In genomic region chr11:58230396-58230910, GRCm38 (mm10) we compare ENCODE assay signal across 25 mouse cellular contexts. TPM values are rescaled to one million over a fixed set of nuclear protein-coding genes. Genes with fewer than 3 reads are reported as not detected.
DNase-seq lines count a peak whose midpoint lies in the region; ATAC-seq and TF ChIP-seq lines count a peak whose summit lies in the region.
"Had no signal": no experiment of that assay in that cellular context is flagged by ENCODE, and none has a peak within 500 bp of the region (broad histone marks: within the 10 kb centered on the region; RNA-seq: fewer than 3 reads in every experiment).

No protein-coding gene starts in this region.

- no peak overlapping the region for H3K4me2 ChIP-seq in intestine, embryonic 15.5 days (replicated peaks)
- no peak overlapping the region for H3K4me2 ChIP-seq in intestine, postnatal 0 days (replicated peaks; ENCODE audit: low read depth)
- no peak overlapping the region for H3K4me2 ChIP-seq in embryonic facial prominence, embryonic 14.5 days (ENCODE audit: low read depth, low read length)
- H3K4me2 ChIP-seq in midbrain, postnatal 0 days (ENCODE audit: low read depth, low read length, poor library complexity, severe bottlenecking), result no peak overlapping the region
- H3K4me2 ChIP-seq: embryonic facial prominence, embryonic 15.5 days; hindbrain, embryonic 12.5 days; stomach, embryonic 15.5 days had no signal

- H3K9me3 ChIP-seq in intestine, embryonic 15.5 days, result no peaks in the 10 kb centered on the region
- H3K9me3 ChIP-seq in intestine, postnatal 0 days (ENCODE audit: control insufficient read depth), result no peaks in the 10 kb centered on the region
- no peaks in the 10 kb centered on the region for H3K9me3 ChIP-seq in embryonic facial prominence, embryonic 14.5 days (ENCODE audit: control insufficient read depth, low read length)
- no peaks in the 10 kb centered on the region for H3K9me3 ChIP-seq in midbrain, postnatal 0 days (ENCODE audit: low read length)
- H3K9me3 ChIP-seq: embryonic facial prominence, embryonic 15.5 days; hindbrain, embryonic 12.5 days; limb, embryonic 10.5 days; stomach, embryonic 15.5 days had no signal

- no peak overlapping the region for H3K9ac ChIP-seq in intestine, embryonic 15.5 days
- no peak overlapping the region for H3K9ac ChIP-seq in intestine, postnatal 0 days (ENCODE audit: low read depth, low read length)
- no peak overlapping the region for H3K9ac ChIP-seq in embryonic facial prominence, embryonic 14.5 days (ENCODE audit: low read depth, low read length)
- H3K9ac ChIP-seq in midbrain, postnatal 0 days (replicated peaks; ENCODE audit: low read length, poor library complexity, severe bottlenecking), result no peak overlapping the region
- H3K9ac ChIP-seq: embryonic facial prominence, embryonic 15.5 days; hindbrain, embryonic 12.5 days; stomach, embryonic 15.5 days had no signal

- H3K36me3 ChIP-seq in intestine, embryonic 15.5 days, result no peaks in the 10 kb centered on the region
- H3K36me3 ChIP-seq in intestine, postnatal 0 days (ENCODE audit: control insufficient read depth, insufficient read depth), result no peaks in the 10 kb centered on the region
- H3K36me3 ChIP-seq in embryonic facial prominence, embryonic 14.5 days (ENCODE audit: control insufficient read depth, insufficient read depth, low read length), result no peaks in the 10 kb centered on the region
- no peaks in the 10 kb centered on the region for H3K36me3 ChIP-seq in midbrain, postnatal 0 days (ENCODE audit: insufficient read depth, low read length)
- H3K36me3 ChIP-seq: embryonic facial prominence, embryonic 15.5 days; hindbrain, embryonic 12.5 days; limb, embryonic 10.5 days; stomach, embryonic 15.5 days had no signal

- no peak for ATAC-seq in CD4-positive, CD25-positive, alpha-beta regulatory T cell, adult 4 months
- peak; percentile 41; the same call in 1 of the 2 replicates for ATAC-seq in intestine, embryonic 15.5 days
- no peak for ATAC-seq in intestine, postnatal 0 days
- ATAC-seq in embryonic facial prominence, embryonic 14.5 days (ENCODE audit: low read depth), result no peak
- no peak for ATAC-seq in midbrain, postnatal 0 days (ENCODE audit: low FRiP score)
- ATAC-seq: forebrain, embryonic 16.5 days; inflammation-experienced regulatory T-cells, adult 6 months had no signal

- H3K4me3 ChIP-seq in intestine, embryonic 15.5 days (replicated peaks), result no peak overlapping the region
- no peak overlapping the region for H3K4me3 ChIP-seq in intestine, postnatal 0 days (ENCODE audit: low read depth, low read length)
- no peak overlapping the region for H3K4me3 ChIP-seq in embryonic facial prominence, embryonic 14.5 days (ENCODE audit: low read depth, low read length)
- H3K4me3 ChIP-seq in midbrain, postnatal 0 days (ENCODE audit: low read depth, low read length), result no peak overlapping the region
- H3K4me3 ChIP-seq: embryonic facial prominence, embryonic 15.5 days; hindbrain, embryonic 12.5 days; left cerebral cortex, adult 2 months; limb, embryonic 10.5 days; stomach, embryonic 15.5 days had no signal

- no peak for TF ChIP-seq CTCF in intestine, postnatal 0 days (IDR thresholded peaks at IDR 0.05; ENCODE audit: low read depth)
- no peak for TF ChIP-seq CTCF in midbrain, postnatal 0 days (IDR thresholded peaks at IDR 0.05)

- 60% methylated on average over 16 of the region's 16 CpGs for WGBS in intestine, embryonic 15.5 days
- WGBS in intestine, postnatal 0 days, result 66% methylated on average over 16 of the region's 16 CpGs
- 57% methylated on average over 16 of the region's 16 CpGs for WGBS in embryonic facial prominence, embryonic 14.5 days
- WGBS in midbrain, postnatal 0 days, result 70% methylated on average over 16 of the region's 16 CpGs

- no peak overlapping the region for H3K27ac ChIP-seq in intestine, embryonic 15.5 days
- H3K27ac ChIP-seq in intestine, postnatal 0 days (ENCODE audit: low read depth, low read length), result no peak overlapping the region
- H3K27ac ChIP-seq in embryonic facial prominence, embryonic 14.5 days (replicated peaks; ENCODE audit: low read depth, low read length), result no peak overlapping the region
- H3K27ac ChIP-seq in midbrain, postnatal 0 days (ENCODE audit: low read depth, low read length), result no peak overlapping the region
- H3K27ac ChIP-seq: embryonic facial prominence, embryonic 15.5 days; hindbrain, embryonic 12.5 days; left cerebral cortex, adult 2 months; limb, embryonic 10.5 days; stomach, embryonic 15.5 days had no signal

- H3K27me3 ChIP-seq in intestine, embryonic 15.5 days (replicated peaks), result no peaks in the 10 kb centered on the region
- no peaks in the 10 kb centered on the region for H3K27me3 ChIP-seq in intestine, postnatal 0 days (replicated peaks; ENCODE audit: control insufficient read depth, insufficient read depth, low read length)
- no peaks in the 10 kb centered on the region for H3K27me3 ChIP-seq in embryonic facial prominence, embryonic 14.5 days (replicated peaks; ENCODE audit: control insufficient read depth, insufficient read depth, low read length)
- H3K27me3 ChIP-seq in midbrain, postnatal 0 days (ENCODE audit: insufficient read depth, low read length), result no peaks in the 10 kb centered on the region
- H3K27me3 ChIP-seq: embryonic facial prominence, embryonic 15.5 days; hindbrain, embryonic 12.5 days; stomach, embryonic 15.5 days had no signal

- H3K4me1 ChIP-seq in intestine, embryonic 15.5 days (replicated peaks), result peaks cover 3% of the 10 kb centered on the region; the same call in 1 of the 2 replicates
- no peaks in the 10 kb centered on the region for H3K4me1 ChIP-seq in intestine, postnatal 0 days (replicated peaks; ENCODE audit: control insufficient read depth, insufficient read depth, low read length)
- H3K4me1 ChIP-seq in embryonic facial prominence, embryonic 14.5 days (ENCODE audit: control insufficient read depth, insufficient read depth, low read length), result no peaks in the 10 kb centered on the region
- no peaks in the 10 kb centered on the region for H3K4me1 ChIP-seq in midbrain, postnatal 0 days (ENCODE audit: insufficient read depth, low read length)
- H3K4me1 ChIP-seq: embryonic facial prominence, embryonic 15.5 days had no signal

- DNase-seq in CD4-positive, CD25-positive, alpha-beta regulatory T cell, adult 2 months (ENCODE audit: low read depth, low spot score), result peak; percentile 56
- peak; percentile 18 for DNase-seq in embryonic facial prominence, embryonic 14.5 days (ENCODE audit: low spot score)
- DNase-seq in thymus, postnatal 14 days, result peak; percentile 81
- DNase-seq in spleen, adult 18-20 months, result no peak
- DNase-seq in midbrain, postnatal 0 days (ENCODE audit: low spot score), result no peak
- DNase-seq: adrenal gland, adult 2 months; cerebellum, adult 2 months; cerebellum, postnatal 36 days; kidney, adult 9 months; kidney, postnatal 25 days; lung, adult 18-20 months; right cerebral cortex, postnatal 25 days had no signal

RNA-seq across cellular contexts. Expression of gene Irgm2, which starts 31.0 kb away (rescaled TPM):
- 10 to 100 TPM; 51.0 to 68.1 TPM for polyA plus RNA-seq in CD4-positive, CD25-positive, alpha-beta regulatory T cell, adult 4 months (2017; shearing (Covaris generic))
- polyA plus RNA-seq in intestine, embryonic 15.5 days (2015; fragmentation: Nextera tagmentation; extraction: Ambion mirVana), result 3.8 TPM in 2 replicates
- 5.4 and 6.4 TPM in 2 replicates for polyA plus RNA-seq in intestine, postnatal 0 days (2015; fragmentation: Nextera tagmentation; extraction: Ambion mirVana)
- 4.4 and 5.7 TPM in 2 replicates for polyA plus RNA-seq in embryonic facial prominence, embryonic 14.5 days (2014; fragmentation: Nextera tagmentation; extraction: Ambion mirVana)
- total RNA-seq in midbrain, postnatal 0 days (2014; rRNA removed), result 0.77 and 2.1 TPM in 2 replicates
- polyA plus RNA-seq in midbrain, postnatal 0 days (2015; fragmentation: Nextera tagmentation; extraction: Ambion mirVana), result 0.67 and 1.1 TPM in 2 replicates

RNA-seq across cellular contexts. Expression of gene Igtp, which starts 31.1 kb away (rescaled TPM):
- 100 to 1,000 TPM; 433 to 495 TPM for polyA plus RNA-seq in CD4-positive, CD25-positive, alpha-beta regulatory T cell, adult 4 months (2017; shearing (Covaris generic))
- polyA plus RNA-seq in intestine, embryonic 15.5 days (2015; fragmentation: Nextera tagmentation; extraction: Ambion mirVana), result 5.0 and 5.6 TPM in 2 replicates
- polyA plus RNA-seq in intestine, postnatal 0 days (2015; fragmentation: Nextera tagmentation; extraction: Ambion mirVana), result 10.9 and 11.5 TPM in 2 replicates
- 10.5 and 16.7 TPM in 2 replicates for polyA plus RNA-seq in embryonic facial prominence, embryonic 14.5 days (2014; fragmentation: Nextera tagmentation; extraction: Ambion mirVana)
- total RNA-seq in midbrain, postnatal 0 days (2014; rRNA removed), result 1.6 and 2.4 TPM in 2 replicates
- 1.9 and 2.7 TPM in 2 replicates for polyA plus RNA-seq in midbrain, postnatal 0 days (2015; fragmentation: Nextera tagmentation; extraction: Ambion mirVana)

RNA-seq across cellular contexts. Expression of gene 4930438A08Rik, which starts 44.1 kb away (rescaled TPM):
- not detected for polyA plus RNA-seq in CD4-positive, CD25-positive, alpha-beta regulatory T cell, adult 4 months (2017; shearing (Covaris generic))
- polyA plus RNA-seq in intestine, embryonic 15.5 days (2015; fragmentation: Nextera tagmentation; extraction: Ambion mirVana), result not detected in 2 replicates
- not detected in 2 replicates for polyA plus RNA-seq in intestine, postnatal 0 days (2015; fragmentation: Nextera tagmentation; extraction: Ambion mirVana)
- 0.22 and 0.45 TPM in 2 replicates for polyA plus RNA-seq in embryonic facial prominence, embryonic 14.5 days (2014; fragmentation: Nextera tagmentation; extraction: Ambion mirVana)
- total RNA-seq in midbrain, postnatal 0 days (2014; rRNA removed), result 0.09 and 0.38 TPM in 2 replicates
- polyA plus RNA-seq in midbrain, postnatal 0 days (2015; fragmentation: Nextera tagmentation; extraction: Ambion mirVana), result not detected in 2 replicates
- total RNA-seq: adrenal gland, adult 2 months; gastrocnemius, adult 18-20 months; left cerebral cortex, adult 2 months; liver, adult 2 months had no signal
- polyA plus RNA-seq: cerebellum, adult 2 months; forebrain, embryonic 16.5 days; inflammation-experienced regulatory T-cells, adult 6 months; limb, embryonic 10.5 days; liver, adult 2 months; neural tube, embryonic 14.5 days had no signal

RNA-seq across cellular contexts. Expression of gene Mrpl22, which starts 59.0 kb away (rescaled TPM):
- 10 to 100 TPM; 66.8 to 74.2 TPM for polyA plus RNA-seq in CD4-positive, CD25-positive, alpha-beta regulatory T cell, adult 4 months (2017; shearing (Covaris generic))
- polyA plus RNA-seq in intestine, embryonic 15.5 days (2015; fragmentation: Nextera tagmentation; extraction: Ambion mirVana), result 126 and 128 TPM in 2 replicates
- polyA plus RNA-seq in intestine, postnatal 0 days (2015; fragmentation: Nextera tagmentation; extraction: Ambion mirVana), result 86.2 and 90.1 TPM in 2 replicates
- 112 and 113 TPM in 2 replicates for polyA plus RNA-seq in embryonic facial prominence, embryonic 14.5 days (2014; fragmentation: Nextera tagmentation; extraction: Ambion mirVana)
- total RNA-seq in midbrain, postnatal 0 days (2014; rRNA removed), result 33.5 and 39.6 TPM in 2 replicates
- polyA plus RNA-seq in midbrain, postnatal 0 days (2015; fragmentation: Nextera tagmentation; extraction: Ambion mirVana), result 88.3 and 96.2 TPM in 2 replicates

Comparison
In these comparisons a context has a peak if more than half of its experiments do, and no peak if none do; other contexts are left out.
1. DNase-seq: peak in CD4-positive, CD25-positive, alpha-beta regulatory T cell, adult 2 months (single experiment), embryonic facial prominence, embryonic 14.5 days (single experiment) and thymus, postnatal 14 days (single experiment); none in spleen, adult 18-20 months (0 of 2) and midbrain, postnatal 0 days (single experiment).
2. RNA of gene Igtp, which starts 31.1 kb away (polyA plus RNA-seq): 433 to 495 TPM in CD4-positive, CD25-positive, alpha-beta regulatory T cell, adult 4 months; 10.5 to 16.7 TPM in embryonic facial prominence, embryonic 14.5 days, 10.9 to 11.5 TPM in intestine, postnatal 0 days, 5.0 to 5.6 TPM in intestine, embryonic 15.5 days and 1.9 to 2.7 TPM in midbrain, postnatal 0 days; every median in the first group is over 10 times any median in the second.